Comparison of ENCODE assay signal across 8 mouse cellular contexts in genomic region chr9:41447211-41447875, GRCm38 (mm10).
DNase-seq lines count a peak whose midpoint lies in the region; ATAC-seq and TF ChIP-seq lines count a peak whose summit lies in the region.

No protein-coding gene starts in this region.

- H3K27me3 ChIP-seq in hindbrain, embryonic 14.5 days (ENCODE audit: control insufficient read depth, insufficient read depth, low read length), result no peaks in the 10 kb centered on the region
- no peaks in the 10 kb centered on the region for H3K27me3 ChIP-seq in lung, embryonic 15.5 days
- no peaks in the 10 kb centered on the region for H3K27me3 ChIP-seq in thymus, adult 2 months (ENCODE audit: control insufficient read depth, insufficient read depth, low read length)

- no peak for TF ChIP-seq POLR2A in thymus, adult 2 months (IDR thresholded peaks at IDR 0.05; ENCODE audit: control insufficient read depth, extremely low read depth, insufficient read depth, low read length, poor library complexity)

- H3K4me1 ChIP-seq in hindbrain, embryonic 14.5 days (replicated peaks; ENCODE audit: control insufficient read depth, insufficient read depth, low read length), result peaks cover 51% of the 10 kb centered on the region
- H3K4me1 ChIP-seq in lung, embryonic 15.5 days, result peaks cover 34% of the 10 kb centered on the region
- H3K4me1 ChIP-seq in thymus, adult 2 months (replicated peaks; ENCODE audit: control insufficient read depth, insufficient read depth, low read length), result no peaks in the 10 kb centered on the region; the same call in 1 of the 2 replicates

- intact Hi-C loops in gastrocnemius, adult 2 months (cut with DNase I), result loop anchor here (5.0 kb wide), 1 partner anchor 40 kb away; no protein-coding TSS in a partner anchor

- peak overlapping the region; percentile 26 for H3K4me2 ChIP-seq in hindbrain, embryonic 14.5 days (replicated peaks)
- H3K4me2 ChIP-seq in lung, embryonic 15.5 days, result peak overlapping the region; percentile 47

- 13% methylated on average over 12 of the region's 12 CpGs for WGBS in hindbrain, embryonic 14.5 days
- 13% methylated on average over 12 of the region's 12 CpGs for WGBS in lung, embryonic 15.5 days
- WGBS in thymus, adult 2 months, result 32% methylated on average over 12 of the region's 12 CpGs

- H3K4me3 ChIP-seq in gastrocnemius, adult 2 months, result peak overlapping the region; percentile 49
- H3K4me3 ChIP-seq in hindbrain, embryonic 14.5 days (replicated peaks; ENCODE audit: low read length), result no peak overlapping the region
- no peak overlapping the region for H3K4me3 ChIP-seq in lung, embryonic 15.5 days
- no peak overlapping the region for H3K4me3 ChIP-seq in thymus, adult 2 months (ENCODE audit: control insufficient read depth, insufficient read depth, low read length)

- no peaks in the 10 kb centered on the region for H3K9me3 ChIP-seq in hindbrain, embryonic 14.5 days (ENCODE audit: control insufficient read depth, low read length)
- no peaks in the 10 kb centered on the region for H3K9me3 ChIP-seq in lung, embryonic 15.5 days

- peak overlapping the region; percentile 53 for H3K9ac ChIP-seq in hindbrain, embryonic 14.5 days
- H3K9ac ChIP-seq in lung, embryonic 15.5 days, result no peak overlapping the region

- no peak for TF ChIP-seq CTCF in gastrocnemius, adult 2 months (IDR thresholded peaks at IDR 0.05)
- no peak for TF ChIP-seq CTCF in thymus, adult 2 months (IDR thresholded peaks at IDR 0.05; ENCODE audit: borderline replicate concordance, control insufficient read depth, extremely low read depth, insufficient read depth, low read length, poor library complexity)

- H3K36me3 ChIP-seq in hindbrain, embryonic 14.5 days (replicated peaks; ENCODE audit: control insufficient read depth, insufficient read depth), result no peaks in the 10 kb centered on the region
- no peaks in the 10 kb centered on the region for H3K36me3 ChIP-seq in lung, embryonic 15.5 days
- no peaks in the 10 kb centered on the region for H3K36me3 ChIP-seq in thymus, adult 2 months (ENCODE audit: control insufficient read depth, insufficient read depth, low read length)

- peak; percentile 74 for ATAC-seq in hindbrain, embryonic 14.5 days (ENCODE audit: low FRiP score)
- peak; percentile 96 for ATAC-seq in lung, embryonic 15.5 days (ENCODE audit: borderline replicate concordance, extremely low read depth, low FRiP score, low TSS enrichment)

- peak; percentile 25 for DNase-seq in adrenal gland, postnatal 14 days
- DNase-seq in adrenal gland, postnatal 4 days (ENCODE audit: low spot score in 2 of 2), result no peak
- peak; percentile 85 for DNase-seq in gastrocnemius, adult 2 months
- peak; percentile 61 for DNase-seq in hindbrain, embryonic 14.5 days (ENCODE audit: low spot score)
- DNase-seq in layer of hippocampus, postnatal 14 days (ENCODE audit: low spot score in 2 of 2), result peak; percentile 67 to 80
- peak; percentile 41 for DNase-seq in retina, embryonic 14.5 days (ENCODE audit: low spot score)
- DNase-seq in thymus, adult 2 months, result no peak

- H3K27ac ChIP-seq in gastrocnemius, adult 2 months, result peak overlapping the region; percentile 84
- peak overlapping the region; percentile 97 for H3K27ac ChIP-seq in hindbrain, embryonic 14.5 days
- peak overlapping the region; percentile 95 for H3K27ac ChIP-seq in lung, embryonic 15.5 days
- H3K27ac ChIP-seq in thymus, adult 2 months (ENCODE audit: control insufficient read depth, insufficient read depth, low read length), result no peak overlapping the region

Comparison
In these comparisons a context has a peak if more than half of its experiments do, and no peak if none do; other contexts are left out.
1. DNase-seq: peak in adrenal gland, postnatal 14 days (single experiment), gastrocnemius, adult 2 months (single experiment), hindbrain, embryonic 14.5 days (single experiment), layer of hippocampus, postnatal 14 days (2 of 2) and retina, embryonic 14.5 days (single experiment); none in adrenal gland, postnatal 4 days (0 of 2) and thymus, adult 2 months (single experiment).